Mouse (Mus musculus) ovary, postnatal 36 days (tissue): ENCODE data around the gene Gmnn.
A peak's percentile ranks its signal among the peaks of the same experiment; 100 is the strongest.
"Not testable (repeated sequence)": the region's sequence is repeated elsewhere in the genome, so short reads cannot be mapped to it uniquely, and the experiment has no call there.

ENCODE experiments used
- DNase-seq: peaks from one replicate; pipeline ENCODE4 v3.0.0; 2022; ENCODE audit warnings: low spot score, mixed read lengths

Gmnn gene

GRCm38 (mm10) chr13:24761403-24762227, at the start of gene Gmnn:
TSS of gene Gmnn (minus strand) at chr13:24761923.
- DNase-seq: peak; percentile 88

GRCm38 (mm10) chr13:24806079-24806478, 44.4 kb upstream of the Gmnn start:
- no peak for DNase-seq

GRCm38 (mm10) chr13:24803196-24803595, 41.5 kb upstream of the Gmnn start:
- DNase-seq: no peak

- DNase-seq: peak; percentile 23
These were observed 40.5 kb upstream of the Gmnn start for GRCm38 (mm10) chr13:24802131-24802691.

GRCm38 (mm10) chr13:24801308-24801921, 39.7 kb upstream of the Gmnn start, which contains the start of gene BC005537:
TSS of gene BC005537 (plus strand) at chr13:24801657.
- DNase-seq: peak; percentile 59

- DNase-seq: peak; percentile 95
These were observed 39.1 kb upstream of the Gmnn start for GRCm38 (mm10) chr13:24800674-24801307.

- DNase-seq: peak; percentile 52
These were observed 38.4 kb upstream of the Gmnn start for GRCm38 (mm10) chr13:24799925-24800673.

- no peak for DNase-seq
These were observed 37.7 kb upstream of the Gmnn start for GRCm38 (mm10) chr13:24799378-24799777.

GRCm38 (mm10) chr13:24798686-24799085, 37.0 kb upstream of the Gmnn start:
- no peak for DNase-seq

GRCm38 (mm10) chr13:24792411-24793045, 30.8 kb upstream of the Gmnn start:
- no peak for DNase-seq

GRCm38 (mm10) chr13:24791349-24791748, 29.6 kb upstream of the Gmnn start:
- no peak for DNase-seq

GRCm38 (mm10) chr13:24787477-24787876, 25.8 kb upstream of the Gmnn start:
- DNase-seq: no peak

- no peak for DNase-seq
These were observed 24.3 kb upstream of the Gmnn start for GRCm38 (mm10) chr13:24786014-24786490.

- DNase-seq: no peak
These were observed 20.2 kb upstream of the Gmnn start for GRCm38 (mm10) chr13:24781916-24782315.

GRCm38 (mm10) chr13:24778706-24779380, 17.1 kb upstream of the Gmnn start:
- DNase-seq: no peak

- DNase-seq: no peak
These were observed 16.3 kb upstream of the Gmnn start for GRCm38 (mm10) chr13:24778026-24778425.

- DNase-seq: no peak
These were observed 14.6 kb upstream of the Gmnn start for GRCm38 (mm10) chr13:24776146-24776844.

GRCm38 (mm10) chr13:24771482-24771881, 9.8 kb upstream of the Gmnn start:
- DNase-seq: not testable (repeated sequence)

- not testable (repeated sequence) for DNase-seq
These were observed 6.1 kb upstream of the Gmnn start for GRCm38 (mm10) chr13:24767809-24768208.

- DNase-seq: no peak
These were observed 531 bp upstream of the Gmnn start for GRCm38 (mm10) chr13:24762254-24762653.
